Mouse (Mus musculus) neural tube, embryonic 14.5 days (tissue): ENCODE results near the gene Tmem30a. TPM values are rescaled to one million over a fixed set of nuclear protein-coding genes. Genes with fewer than 3 reads are reported as not detected.
A peak's percentile ranks its signal among the peaks of the same experiment; 100 is the strongest.

Experiments
- ATAC-seq: fragments of 200-750 bp; cut with Nextera tagmentation; 2 replicates; pipeline ENCODE4 v1.8.0; 2017; ENCODE audit warnings: low read depth, mild to moderate bottlenecking, moderate TSS enrichment, moderate library complexity
- H3K27ac ChIP-seq: fragments of 300-500 bp; sonication (generic); 2 replicates; pipeline ENCODE4 v1.5.1; 2014; ENCODE audit warnings: low read depth, mild to moderate bottlenecking, control low read depth, low read length, moderate library complexity, mixed read lengths
- H3K27me3 ChIP-seq: fragments of 300-500 bp; sonication (generic); 2 replicates; pipeline ENCODE4 v1.6.1; 2014; ENCODE audit warnings: low read length; ENCODE audit not compliant: control insufficient read depth, insufficient read depth
- H3K36me3 ChIP-seq: fragments of 300-500 bp; sonication (generic); 2 replicates; pipeline ENCODE4 v1.6.1; 2014; ENCODE audit warnings: low read length, mixed read lengths; ENCODE audit not compliant: control insufficient read depth, insufficient read depth
- H3K4me1 ChIP-seq: fragments of 300-500 bp; sonication (generic); 2 replicates; pipeline ENCODE4 v1.6.1; 2014; ENCODE audit warnings: low read length; ENCODE audit not compliant: control insufficient read depth, insufficient read depth
- H3K4me2 ChIP-seq: fragments of 300-500 bp; sonication (generic); 2 replicates; pipeline ENCODE4 v1.6.1; 2014; ENCODE audit warnings: mild to moderate bottlenecking, low read depth, low read length, control low read depth
- H3K4me3 ChIP-seq: fragments of 300-500 bp; sonication (generic); 2 replicates; pipeline ENCODE4 v1.5.1; 2014; ENCODE audit warnings: low read depth, low read length, control low read depth, mixed read lengths
- H3K9ac ChIP-seq: fragments of 300-500 bp; sonication (generic); replicated peaks from 2 replicates; pipeline ENCODE4 v1.6.1; 2014; ENCODE audit warnings: low read depth, mild to moderate bottlenecking, control low read depth, low read length, mixed read lengths
- H3K9me3 ChIP-seq: fragments of 300-500 bp; sonication (generic); 2 replicates; pipeline ENCODE4 v1.6.1; 2016; ENCODE audit warnings: low read length; ENCODE audit not compliant: control insufficient read depth
- WGBS: fragments of 180-500 bp; shearing (Covaris S2); extraction: QIAGEN DNeasy Blood & Tissue Kit; methylation state at CpG from one replicate; pipeline ENCODE4 v1.1.7; 2014; 5-methylcytosine and 5-hydroxymethylcytosine counted together
- polyA plus RNA-seq: library from polyadenylated mRNA; unstranded; fragments of >200 nt; fragmentation: Nextera tagmentation; extraction: Ambion mirVana; gene quantifications from 2 replicates; pipeline ENCODE4 v1.2.1, GENCODE M21; 2014

Gene Tmem30a
- polyA plus RNA-seq, 1 experiment from 2014 or later: 124 TPM

DNA sequence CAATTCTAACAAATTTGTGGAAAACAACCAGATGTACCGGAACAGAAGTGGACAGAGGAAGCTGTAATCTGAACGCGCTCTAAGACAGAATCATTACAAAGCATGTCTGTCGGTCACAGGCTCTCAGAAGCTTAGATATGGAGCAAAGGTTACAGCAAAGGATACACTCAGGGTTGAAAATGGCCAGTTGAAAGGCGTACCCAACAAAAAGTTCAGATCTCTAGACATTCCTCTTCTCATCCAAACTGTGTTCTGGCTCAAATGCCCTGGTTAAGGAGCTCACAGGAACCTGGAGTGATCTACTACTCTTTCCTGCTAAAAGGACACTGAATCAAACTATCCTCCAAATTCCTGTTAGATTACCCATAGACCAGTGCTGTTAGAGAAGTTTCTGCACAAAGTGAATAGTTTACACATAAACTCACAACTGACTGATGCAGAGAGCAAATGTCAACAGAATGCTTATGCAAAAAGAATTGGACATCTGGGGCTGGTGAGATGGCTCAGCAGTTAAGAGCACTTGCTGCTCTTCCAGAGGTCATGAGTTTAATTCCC lies 26.2 kb downstream of the Tmem30a start:
- ATAC-seq: no peak

DNA sequence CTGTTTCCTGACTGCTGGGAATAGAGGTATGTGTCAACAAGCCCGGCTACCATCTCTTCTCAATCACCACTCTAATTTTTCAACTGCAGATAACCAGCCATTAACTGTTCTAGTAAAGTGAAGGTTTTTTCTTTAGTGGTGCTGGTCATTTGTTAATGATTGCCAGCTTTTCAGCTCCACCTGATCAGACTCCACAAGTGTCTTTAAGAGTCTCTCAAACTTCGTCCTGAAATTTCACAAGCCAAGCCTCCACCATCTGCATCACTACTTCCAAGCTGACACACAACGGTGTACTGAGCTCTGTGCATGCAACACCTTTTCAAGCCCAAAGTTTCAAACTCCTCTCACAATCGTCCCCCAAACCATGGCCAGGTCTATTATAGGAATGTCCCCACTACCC lies 28.0 kb downstream of the Tmem30a start:
- no peak overlapping the region for H3K27ac ChIP-seq
- H3K9me3 ChIP-seq: no peaks in the 10 kb centered on the region
- ATAC-seq: no peak
- no peaks in the 10 kb centered on the region for H3K36me3 ChIP-seq
- WGBS: 91% methylated on average over 4 of the region's 4 CpGs
- no peak overlapping the region for H3K4me2 ChIP-seq
- H3K4me3 ChIP-seq: no peak overlapping the region
- no peaks in the 10 kb centered on the region for H3K27me3 ChIP-seq
- no peaks in the 10 kb centered on the region for H3K4me1 ChIP-seq
- H3K9ac ChIP-seq: no peak overlapping the region

More for the DNA sequence above, 26.2 kb downstream of the Tmem30a start:
- Histone ChIP-seq H3K9me3 (no peaks in the 10 kb centered on the region), H3K27me3 (no peaks in the 10 kb centered on the region), H3K36me3 (no peaks in the 10 kb centered on the region), H3K4me1 (no peaks in the 10 kb centered on the region), H3K4me2 (no peak overlapping the region), H3K27ac (no peak overlapping the region), H3K4me3 (no peak overlapping the region), H3K9ac (no peak overlapping the region)
- WGBS: 95% methylated on average over 5 of the region's 5 CpGs

DNA sequence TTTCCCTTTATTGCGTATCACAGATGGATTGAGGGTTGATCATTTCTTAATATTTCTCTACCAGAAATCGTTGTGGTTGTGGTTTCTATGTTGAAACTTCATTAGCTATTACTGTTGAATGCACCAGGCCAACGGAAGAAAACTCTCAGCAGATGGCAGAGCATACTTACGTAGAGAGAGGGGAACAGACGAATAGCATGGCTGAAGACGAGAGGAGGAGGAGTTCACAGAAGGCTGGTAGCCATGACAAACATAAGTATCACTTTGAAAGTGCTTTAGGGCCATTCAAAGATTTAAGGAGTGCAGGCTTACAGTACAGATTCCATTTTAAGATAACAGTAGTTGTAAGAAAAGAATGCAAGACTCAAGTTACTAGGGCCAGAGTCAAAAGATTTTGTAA lies 30.8 kb downstream of the Tmem30a start:
- no peaks in the 10 kb centered on the region for H3K9me3 ChIP-seq
- no peak overlapping the region for H3K27ac ChIP-seq
- H3K27me3 ChIP-seq: no peaks in the 10 kb centered on the region
- H3K4me3 ChIP-seq: no peak overlapping the region
- 82% methylated on average over 6 of the region's 6 CpGs for WGBS
- no peak overlapping the region for H3K9ac ChIP-seq
- ATAC-seq: no peak
- no peaks in the 10 kb centered on the region; the same call in 1 of the 2 replicates for H3K36me3 ChIP-seq
- peaks cover 8% of the 10 kb centered on the region; the same call in 1 of the 2 replicates for H3K4me1 ChIP-seq
- H3K4me2 ChIP-seq: no peak overlapping the region

DNA sequence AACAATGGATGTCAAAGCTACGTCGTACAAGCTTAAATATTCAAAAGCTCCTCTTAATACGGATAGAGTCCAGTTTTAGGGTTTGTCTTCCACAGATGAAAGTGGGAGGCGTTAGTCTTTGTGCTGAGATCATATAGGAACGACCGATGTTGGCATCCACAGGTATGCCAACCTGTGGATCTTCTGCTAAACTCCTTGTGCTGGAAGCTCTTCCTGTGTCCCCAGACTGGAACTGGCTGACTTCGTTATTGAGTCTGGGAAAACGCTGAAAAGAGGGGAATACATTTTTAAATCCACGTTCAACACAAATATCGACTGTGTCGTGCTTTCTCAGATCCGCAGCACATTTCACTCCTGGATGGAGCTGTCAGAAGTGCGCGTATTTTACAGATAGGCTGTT lies 33.2 kb downstream of the Tmem30a start:
- H3K36me3 ChIP-seq: peaks cover 10% of the 10 kb centered on the region
- ATAC-seq: peak; percentile 62

DNA sequence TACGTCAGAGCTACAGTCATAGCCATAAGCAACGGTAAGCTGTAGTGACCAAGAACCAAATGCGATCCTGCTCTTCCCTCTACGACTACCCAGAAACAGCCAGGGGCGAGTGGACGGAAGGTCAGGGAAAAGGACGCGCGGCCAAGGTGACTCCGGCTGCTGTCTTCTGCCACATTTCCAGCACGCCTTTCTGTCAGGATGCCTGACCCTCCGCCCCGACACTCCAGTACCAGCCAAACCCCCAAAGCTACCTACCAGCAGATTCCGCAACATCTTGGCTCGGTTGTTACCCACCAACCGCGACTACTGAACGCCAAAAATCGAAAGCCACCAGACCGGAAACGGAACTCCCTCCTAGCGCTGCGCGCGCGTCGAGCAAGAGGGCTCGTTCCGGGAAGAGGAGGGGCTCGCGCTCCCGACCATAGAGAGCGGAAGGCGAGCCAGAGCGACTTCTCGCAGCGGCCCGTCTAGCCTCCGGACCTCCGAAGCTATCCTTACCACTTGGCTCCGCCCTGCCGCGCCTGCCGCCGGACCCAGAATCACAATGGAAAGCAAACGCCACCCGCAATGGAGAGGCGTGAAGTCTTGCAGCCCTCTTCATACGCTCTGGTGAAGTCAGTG lies 33.8 kb downstream of the Tmem30a start, which contains the start of gene Cox7a2:
Cox7a2 (minus strand) TSS at position 494 of the 621 bp plus-strand sequence.
- Histone ChIP-seq H3K9ac (peak within 1 kb of the TSS; percentile 82), H3K4me3 (peak within 1 kb of the TSS; percentile 81), H3K27ac (peak within 1 kb of the TSS; percentile 74), H3K4me1 (peaks cover 8% of the 10 kb centered on the region; the same call in 1 of the 2 replicates), H3K9me3 (no peaks in the 10 kb centered on the region), H3K4me2 (peak within 1 kb of the TSS; percentile 45), H3K36me3 (peaks cover 12% of the 10 kb centered on the region), H3K27me3 (no peaks in the 10 kb centered on the region)
- peak; percentile 99 for ATAC-seq
- under 1% methylated on average over 49 of the region's 49 CpGs for WGBS

More for the DNA sequence above, 33.2 kb downstream of the Tmem30a start:
- Histone ChIP-seq H3K4me3 (peak overlapping the region; percentile 81), H3K9ac (peak overlapping the region; percentile 82), H3K9me3 (no peaks in the 10 kb centered on the region), H3K4me1 (peaks cover 8% of the 10 kb centered on the region; the same call in 1 of the 2 replicates), H3K27me3 (no peaks in the 10 kb centered on the region), H3K27ac (peak overlapping the region; percentile 74; the same call in 1 of the 2 replicates), H3K4me2 (peak overlapping the region; percentile 45)
- WGBS: 8% methylated on average over 14 of the region's 14 CpGs

DNA sequence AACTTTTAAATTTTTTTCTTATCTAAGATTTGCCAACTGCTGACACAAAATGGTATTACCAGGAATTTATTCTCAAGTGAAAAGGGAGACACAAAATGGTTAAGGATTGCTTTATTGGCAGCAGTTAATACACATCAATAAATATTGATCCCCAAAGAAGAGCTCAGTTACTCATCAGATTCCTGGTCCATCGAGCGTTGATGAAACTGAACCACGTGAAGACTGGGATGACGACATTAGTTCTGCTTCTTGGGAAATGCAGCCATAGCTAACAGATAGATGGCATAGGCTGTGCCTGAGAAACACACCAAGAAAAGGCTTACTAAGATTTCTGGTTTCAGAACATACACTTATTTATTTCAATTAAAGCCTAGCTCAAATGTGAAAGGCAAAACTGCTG lies 38.0 kb downstream of the Tmem30a start:
- Histone ChIP-seq H3K4me3 (no peak overlapping the region), H3K27ac (no peak overlapping the region), H3K36me3 (peaks cover 12% of the 10 kb centered on the region), H3K27me3 (no peaks in the 10 kb centered on the region), H3K9me3 (no peaks in the 10 kb centered on the region), H3K9ac (no peak overlapping the region), H3K4me2 (no peak overlapping the region), H3K4me1 (peaks cover 8% of the 10 kb centered on the region; the same call in 1 of the 2 replicates)
- 89% methylated on average over 4 of the region's 4 CpGs for WGBS
- ATAC-seq: no peak

DNA sequence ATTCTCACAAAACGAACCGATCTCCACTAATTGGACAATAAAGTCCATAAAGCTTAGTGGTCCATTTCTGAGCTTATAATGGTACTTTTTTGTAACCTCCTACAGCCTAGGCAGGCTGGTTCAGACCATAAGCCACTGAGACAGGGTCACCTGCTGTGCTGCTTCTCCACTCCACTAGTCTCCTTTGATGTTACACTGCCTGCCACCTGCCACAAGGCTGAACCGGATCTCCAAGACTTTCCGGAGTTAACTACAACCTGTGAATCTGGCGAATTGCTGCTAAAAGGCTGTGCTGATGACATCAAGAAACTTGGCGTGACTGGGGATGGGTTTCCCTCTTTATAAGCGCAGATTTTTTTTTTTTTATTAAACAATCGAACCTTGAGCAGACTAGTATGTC lies 41.5 kb downstream of the Tmem30a start:
- no peaks in the 10 kb centered on the region for H3K27me3 ChIP-seq
- H3K27ac ChIP-seq: no peak overlapping the region
- ATAC-seq: no peak
- no peak overlapping the region for H3K4me2 ChIP-seq
- H3K9me3 ChIP-seq: no peaks in the 10 kb centered on the region
- WGBS: 70% methylated on average over 8 of the region's 8 CpGs
- H3K36me3 ChIP-seq: peaks cover 12% of the 10 kb centered on the region; the same call in 1 of the 2 replicates
- H3K9ac ChIP-seq: no peak overlapping the region
- no peaks in the 10 kb centered on the region for H3K4me1 ChIP-seq
- no peak overlapping the region for H3K4me3 ChIP-seq

DNA sequence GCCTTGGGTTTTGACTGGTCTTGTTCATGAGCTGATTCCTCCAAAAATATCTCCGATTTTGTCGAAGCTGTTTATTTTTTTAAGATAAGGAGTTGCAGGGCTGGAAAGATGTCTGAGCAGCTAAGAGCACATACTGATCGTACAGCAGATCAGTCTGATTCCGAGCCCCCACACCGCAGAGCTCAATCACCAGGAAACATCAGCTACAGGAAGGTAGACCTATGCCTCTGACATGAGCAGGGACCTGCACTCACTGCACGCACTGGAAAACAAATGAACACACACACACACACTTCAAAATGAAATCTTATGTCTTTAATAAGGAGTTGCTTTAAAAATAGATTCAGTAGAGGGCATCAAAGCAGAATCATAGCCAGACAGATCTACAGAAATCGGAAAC lies 42.6 kb downstream of the Tmem30a start:
- no peaks in the 10 kb centered on the region for H3K9me3 ChIP-seq
- H3K9ac ChIP-seq: no peak overlapping the region
- no peak overlapping the region for H3K4me3 ChIP-seq
- 0 out of 2 replicates have a peak, but pooled peaks cover 8% of the 10 kb centered on the region for H3K36me3 ChIP-seq
- no peak overlapping the region for H3K4me2 ChIP-seq
- no peaks in the 10 kb centered on the region for H3K27me3 ChIP-seq
- WGBS: 93% methylated on average over 7 of the region's 7 CpGs
- ATAC-seq: no peak
- no peaks in the 10 kb centered on the region for H3K4me1 ChIP-seq
- no peak overlapping the region for H3K27ac ChIP-seq

DNA sequence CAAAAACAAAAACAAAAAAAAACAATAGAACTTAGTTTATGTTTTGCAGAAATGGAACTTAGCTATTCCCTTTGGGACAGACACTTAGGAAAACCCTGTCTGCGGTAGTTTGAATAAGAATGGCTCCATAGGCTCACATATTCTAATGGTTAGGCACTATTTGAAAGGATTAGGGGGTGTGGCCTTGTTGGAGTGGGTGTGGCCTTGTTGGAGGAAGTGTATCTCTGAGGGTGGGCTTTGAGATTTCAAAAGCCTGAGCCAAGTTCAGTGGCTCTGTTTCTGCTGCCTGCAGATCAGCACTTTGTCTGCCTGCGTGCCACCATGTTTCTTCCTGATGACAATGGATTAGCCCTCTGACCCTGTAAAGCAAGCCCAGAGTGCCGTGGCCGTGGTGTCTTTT lies 48.3 kb downstream of the Tmem30a start:
- Histone ChIP-seq H3K4me1 (no peaks in the 10 kb centered on the region), H3K27ac (no peak overlapping the region), H3K27me3 (no peaks in the 10 kb centered on the region), H3K4me3 (no peak overlapping the region), H3K9ac (no peak overlapping the region), H3K9me3 (no peaks in the 10 kb centered on the region), H3K36me3 (no peaks in the 10 kb centered on the region), H3K4me2 (no peak overlapping the region)
- 64% methylated on average over 4 of the region's 4 CpGs for WGBS
- ATAC-seq: no peak
